26 mouse cellular contexts compared by ENCODE assay signal in the genomic region with DNA sequence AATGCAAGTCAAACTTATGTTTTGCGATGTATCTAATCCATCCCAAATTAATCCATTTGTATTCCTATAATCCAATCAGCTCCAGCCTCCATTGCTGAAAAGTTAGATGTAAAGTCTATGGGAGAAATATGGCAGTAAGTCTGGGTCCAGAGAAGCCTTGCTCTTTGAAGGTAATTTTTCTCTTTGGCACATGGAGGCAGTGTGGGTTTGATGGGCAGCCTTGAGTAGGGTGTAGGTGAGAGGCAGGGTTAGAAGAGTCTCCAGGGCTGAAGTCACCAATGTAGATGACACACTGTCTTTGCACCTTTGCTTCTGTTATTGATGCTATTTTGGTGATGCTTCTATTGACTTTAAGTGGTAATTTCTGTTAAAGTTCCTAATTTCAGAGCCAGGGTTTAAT.
DNase-seq lines count a peak whose midpoint lies in the region; ATAC-seq and TF ChIP-seq lines count a peak whose summit lies in the region.
"Had no signal": no experiment of that assay in that cellular context is flagged by ENCODE, and none has a peak within 500 bp of the region (broad histone marks: within the 10 kb centered on the region; RNA-seq: fewer than 3 reads in every experiment).

No protein-coding gene starts in this region.

- no peak for TF ChIP-seq EP300 in heart, postnatal 0 days (IDR thresholded peaks at IDR 0.05; ENCODE audit: low read depth)
- TF ChIP-seq EP300 in liver, postnatal 0 days (IDR thresholded peaks at IDR 0.05; ENCODE audit: low read depth), result no peak

- H3K36me3 ChIP-seq in heart, postnatal 0 days (replicated peaks; ENCODE audit: control insufficient read depth, insufficient read depth, low read length), result no peaks in the 10 kb centered on the region
- no peaks in the 10 kb centered on the region for H3K36me3 ChIP-seq in liver, postnatal 0 days (replicated peaks; ENCODE audit: insufficient read depth, low read length)
- H3K36me3 ChIP-seq in liver, embryonic 11.5 days (ENCODE audit: control insufficient read depth, insufficient read depth, low read length), result no peaks in the 10 kb centered on the region
- H3K36me3 ChIP-seq: embryonic facial prominence, embryonic 10.5 days; embryonic facial prominence, embryonic 15.5 days; forebrain, embryonic 12.5 days; heart, embryonic 13.5 days; hindbrain, embryonic 12.5 days; limb, embryonic 10.5 days; limb, embryonic 15.5 days; lung, embryonic 15.5 days; midbrain, embryonic 12.5 days; neural tube, embryonic 13.5 days had no signal

- DNase-seq in heart, postnatal 0 days (ENCODE audit: low spot score), result no peak
- DNase-seq in heart, adult 8-10 months (ENCODE audit: low spot score), result no peak
- DNase-seq in liver, postnatal 0 days, result no peak
- DNase-seq in liver, embryonic 11.5 days (ENCODE audit: low spot score), result no peak
- DNase-seq in layer of hippocampus, adult 18-20 months (ENCODE audit: low spot score in 2 of 2), result no peak
- DNase-seq: adrenal gland, adult 8-10 months; B cell, adult 2 months; cerebellum, adult 11 months; forebrain, postnatal 0 days; gastrocnemius, postnatal 14 days; heart, postnatal 14 days; kidney, adult 11 months; layer of hippocampus, adult 9-11 months had no signal

- no peak for TF ChIP-seq POLR2A in cortical plate, adult 2 months (IDR thresholded peaks at IDR 0.05; ENCODE audit: extremely low read depth, insufficient read depth, low read length)

- H3K9me3 ChIP-seq in heart, postnatal 0 days (replicated peaks; ENCODE audit: control insufficient read depth, low read length), result no peaks in the 10 kb centered on the region
- no peaks in the 10 kb centered on the region for H3K9me3 ChIP-seq in liver, postnatal 0 days (ENCODE audit: low read length)
- H3K9me3 ChIP-seq in liver, embryonic 11.5 days (ENCODE audit: control insufficient read depth, low read length), result no peaks in the 10 kb centered on the region
- H3K9me3 ChIP-seq: embryonic facial prominence, embryonic 10.5 days; embryonic facial prominence, embryonic 15.5 days; forebrain, embryonic 12.5 days; heart, embryonic 13.5 days; hindbrain, embryonic 12.5 days; limb, embryonic 10.5 days; limb, embryonic 15.5 days; lung, embryonic 15.5 days; midbrain, embryonic 12.5 days; neural tube, embryonic 13.5 days had no signal

- no peak overlapping the region for H3K4me2 ChIP-seq in heart, postnatal 0 days (ENCODE audit: low read depth, low read length)
- no peak overlapping the region for H3K4me2 ChIP-seq in liver, postnatal 0 days (ENCODE audit: low read depth, low read length)
- H3K4me2 ChIP-seq in liver, embryonic 11.5 days, result no peak overlapping the region
- H3K4me2 ChIP-seq: embryonic facial prominence, embryonic 15.5 days; forebrain, embryonic 12.5 days; heart, embryonic 13.5 days; hindbrain, embryonic 12.5 days; limb, embryonic 15.5 days; lung, embryonic 15.5 days; midbrain, embryonic 12.5 days; neural tube, embryonic 13.5 days had no signal

- no peaks in the 10 kb centered on the region for H3K27me3 ChIP-seq in heart, postnatal 0 days (ENCODE audit: control insufficient read depth, insufficient read depth, low read length)
- no peaks in the 10 kb centered on the region for H3K27me3 ChIP-seq in liver, postnatal 0 days (ENCODE audit: insufficient read depth, low read length)
- H3K27me3 ChIP-seq in liver, embryonic 11.5 days (replicated peaks; ENCODE audit: control insufficient read depth, insufficient read depth, low read length), result no peaks in the 10 kb centered on the region
- H3K27me3 ChIP-seq: embryonic facial prominence, embryonic 15.5 days; forebrain, embryonic 12.5 days; heart, embryonic 13.5 days; hindbrain, embryonic 12.5 days; limb, embryonic 15.5 days; lung, embryonic 15.5 days; midbrain, embryonic 12.5 days; neural tube, embryonic 13.5 days had no signal

- 91% methylated on average over 1 of the region's 1 CpGs for WGBS in heart, postnatal 0 days
- 88% methylated on average over 1 of the region's 1 CpGs for WGBS in liver, postnatal 0 days (ENCODE audit: insufficient replicate concordance)
- whole genome bisulfite sequencing in liver, embryonic 11.5 days, result 91% methylated on average over 1 of the region's 1 CpGs

- no peaks in the 10 kb centered on the region for H3K4me1 ChIP-seq in heart, postnatal 0 days (ENCODE audit: control insufficient read depth, insufficient read depth)
- no peaks in the 10 kb centered on the region for H3K4me1 ChIP-seq in liver, postnatal 0 days (ENCODE audit: insufficient read depth)
- H3K4me1 ChIP-seq in liver, embryonic 11.5 days (replicated peaks; ENCODE audit: control insufficient read depth, insufficient read depth, low read length), result no peaks in the 10 kb centered on the region
- H3K4me1 ChIP-seq in cortical plate, adult 2 months (ENCODE audit: control insufficient read depth, insufficient read depth, low read length), result no peaks in the 10 kb centered on the region
- H3K4me1 ChIP-seq: embryonic facial prominence, embryonic 15.5 days; heart, embryonic 13.5 days; limb, embryonic 15.5 days; lung, embryonic 15.5 days had no signal

- no peak for ATAC-seq in heart, postnatal 0 days (ENCODE audit: insufficient read depth, low read depth)
- no peak for ATAC-seq in liver, postnatal 0 days
- no peak for ATAC-seq in liver, embryonic 11.5 days (replicated peaks; ENCODE audit: low FRiP score)
- ATAC-seq: activated CD4-positive, CD25-positive, alpha-beta regulatory T cell, adult 4 months; forebrain, postnatal 0 days had no signal

- no peak overlapping the region for H3K9ac ChIP-seq in heart, postnatal 0 days (replicated peaks; ENCODE audit: low read depth, low read length)
- H3K9ac ChIP-seq in liver, postnatal 0 days (replicated peaks), result no peak overlapping the region
- H3K9ac ChIP-seq in liver, embryonic 11.5 days (ENCODE audit: low read depth, low read length), result no peak overlapping the region
- H3K9ac ChIP-seq: embryonic facial prominence, embryonic 15.5 days; forebrain, embryonic 12.5 days; forebrain, postnatal 0 days; heart, embryonic 13.5 days; hindbrain, embryonic 12.5 days; limb, embryonic 15.5 days; liver, embryonic 14.5 days; lung, embryonic 15.5 days; midbrain, embryonic 12.5 days; neural tube, embryonic 13.5 days had no signal

- no peak overlapping the region for H3K27ac ChIP-seq in heart, postnatal 0 days (ENCODE audit: low read depth)
- H3K27ac ChIP-seq in liver, postnatal 0 days (ENCODE audit: low read depth), result no peak overlapping the region
- H3K27ac ChIP-seq in liver, embryonic 11.5 days (ENCODE audit: low read depth, low read length), result no peak overlapping the region
- H3K27ac ChIP-seq in cortical plate, adult 2 months (ENCODE audit: insufficient read depth, low read length), result no peak overlapping the region
- H3K27ac ChIP-seq: embryonic facial prominence, embryonic 10.5 days; embryonic facial prominence, embryonic 15.5 days; forebrain, embryonic 12.5 days; heart, embryonic 13.5 days; hindbrain, embryonic 12.5 days; limb, embryonic 10.5 days; limb, embryonic 15.5 days; liver, embryonic 14.5 days; lung, embryonic 15.5 days; midbrain, embryonic 12.5 days; neural tube, embryonic 13.5 days had no signal

- no peak overlapping the region for H3K4me3 ChIP-seq in heart, postnatal 0 days (ENCODE audit: low read depth, low read length)
- no peak overlapping the region for H3K4me3 ChIP-seq in liver, postnatal 0 days (ENCODE audit: low read depth, low read length)
- H3K4me3 ChIP-seq in liver, embryonic 11.5 days (ENCODE audit: low read depth, low read length), result no peak overlapping the region
- H3K4me3 ChIP-seq in cortical plate, adult 2 months (ENCODE audit: insufficient read depth, low read length), result no peak overlapping the region
- H3K4me3 ChIP-seq: embryonic facial prominence, embryonic 10.5 days; embryonic facial prominence, embryonic 15.5 days; forebrain, embryonic 12.5 days; heart, embryonic 13.5 days; hindbrain, embryonic 12.5 days; limb, embryonic 10.5 days; limb, embryonic 15.5 days; lung, embryonic 15.5 days; midbrain, embryonic 12.5 days; neural tube, embryonic 13.5 days had no signal

- peak; percentile 29 for TF ChIP-seq CTCF in heart, postnatal 0 days (IDR thresholded peaks at IDR 0.05; ENCODE audit: low read depth)
- TF ChIP-seq CTCF in liver, postnatal 0 days (IDR thresholded peaks at IDR 0.05; ENCODE audit: low read depth), result 0 out of 2 replicates have a peak, but pooled peaks have one; percentile 8
- 0 out of 2 replicates have a peak, but pooled peaks have one; percentile 2 for TF ChIP-seq CTCF in cortical plate, adult 2 months (IDR thresholded peaks at IDR 0.05; ENCODE audit: extremely low read depth, insufficient read depth, low read length)
